Mouse (Mus musculus): ENCODE results near the gene Hist2h2bb. TPM values are rescaled to one million over a fixed set of nuclear protein-coding genes. Genes with fewer than 3 reads are reported as not detected.
A peak's percentile ranks its signal among the peaks of the same experiment; 100 is the strongest.

Hist2h2bb gene
- polyA plus RNA-seq, 1 experiment from 2014 or later, result 18.6 TPM

DNA sequence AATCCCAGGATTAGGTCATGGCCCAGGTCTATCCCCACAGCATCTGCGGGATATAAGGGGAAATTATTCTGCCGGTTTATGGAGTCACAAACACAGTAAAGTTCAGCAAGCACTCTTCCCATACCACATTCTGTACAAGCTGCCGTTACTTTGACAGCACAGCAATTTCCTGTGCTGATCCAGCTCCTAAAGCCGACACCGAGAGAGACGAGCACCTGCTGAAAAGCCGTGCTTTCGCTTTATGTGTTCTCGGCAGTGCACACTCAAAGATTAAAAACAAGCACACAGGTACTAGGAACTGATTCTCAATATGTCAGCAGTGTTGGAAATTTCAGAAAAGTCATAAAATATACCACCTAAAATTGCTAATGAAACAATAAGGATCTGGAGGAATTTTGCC, 37.0 kb downstream of the Hist2h2bb start:
- H3K4me2 ChIP-seq (ENCODE audit: low read depth, low read length), result no peak overlapping the region
- H3K27me3 ChIP-seq (ENCODE audit: control insufficient read depth, insufficient read depth, low read length), result no peaks in the 10 kb centered on the region
- no peaks in the 10 kb centered on the region for H3K9me3 ChIP-seq (replicated peaks; ENCODE audit: control insufficient read depth, low read length)
- ATAC-seq (replicated peaks; ENCODE audit: insufficient number of reproducible peaks, low FRiP score, low TSS enrichment, low read depth) (no peak), DNase-seq (ENCODE audit: low spot score) (no peak)
- H3K27ac ChIP-seq (replicated peaks; ENCODE audit: low read depth, low read length), result no peak overlapping the region
- H3K4me1 ChIP-seq (ENCODE audit: control insufficient read depth, insufficient read depth, low read length), result no peaks in the 10 kb centered on the region
- H3K9ac ChIP-seq (replicated peaks; ENCODE audit: low read length), result no peak overlapping the region
- WGBS, result 75% methylated on average over 9 of the region's 9 CpGs
- H3K36me3 ChIP-seq (replicated peaks; ENCODE audit: control insufficient read depth, insufficient read depth, low read depth, low read length), result no peaks in the 10 kb centered on the region
- no peak overlapping the region for H3K4me3 ChIP-seq (ENCODE audit: low read depth, low read length)

DNA sequence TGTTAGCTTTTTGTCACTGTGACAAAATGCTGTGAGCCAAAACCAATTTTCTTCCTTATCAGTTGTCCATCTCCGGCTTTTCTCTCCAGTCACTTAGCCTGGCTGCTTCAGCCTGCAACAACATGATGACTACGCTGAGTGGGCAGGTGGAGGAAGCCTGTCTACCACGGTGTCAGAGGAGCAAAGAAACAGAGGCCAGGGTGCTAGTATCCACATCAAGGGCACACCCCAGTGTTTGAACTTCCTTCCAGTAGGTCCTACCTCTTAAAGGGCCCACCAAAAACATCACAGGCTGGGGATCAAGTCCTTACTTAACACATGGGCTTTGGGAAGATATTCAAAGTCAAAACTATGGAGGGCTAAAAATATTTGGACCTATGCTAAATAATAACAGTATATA, 39.9 kb downstream of the Hist2h2bb start:
- Histone ChIP-seq H3K9me3 (replicated peaks; ENCODE audit: control insufficient read depth, low read length) (no peaks in the 10 kb centered on the region), H3K27me3 (ENCODE audit: control insufficient read depth, insufficient read depth, low read length) (no peaks in the 10 kb centered on the region), H3K4me2 (ENCODE audit: low read depth, low read length) (no peak overlapping the region), H3K4me3 (ENCODE audit: low read depth, low read length) (no peak overlapping the region), H3K4me1 (ENCODE audit: control insufficient read depth, insufficient read depth, low read length) (no peaks in the 10 kb centered on the region), H3K27ac (replicated peaks; ENCODE audit: low read depth, low read length) (no peak overlapping the region), H3K9ac (replicated peaks; ENCODE audit: low read length) (no peak overlapping the region), H3K36me3 (replicated peaks; ENCODE audit: control insufficient read depth, insufficient read depth, low read depth, low read length) (no peaks in the 10 kb centered on the region)
- no peak for ATAC-seq (replicated peaks; ENCODE audit: insufficient number of reproducible peaks, low FRiP score, low TSS enrichment, low read depth)
- DNase-seq (ENCODE audit: low spot score), result no peak
- WGBS, result 57% methylated on average over 3 of the region's 3 CpGs

DNA sequence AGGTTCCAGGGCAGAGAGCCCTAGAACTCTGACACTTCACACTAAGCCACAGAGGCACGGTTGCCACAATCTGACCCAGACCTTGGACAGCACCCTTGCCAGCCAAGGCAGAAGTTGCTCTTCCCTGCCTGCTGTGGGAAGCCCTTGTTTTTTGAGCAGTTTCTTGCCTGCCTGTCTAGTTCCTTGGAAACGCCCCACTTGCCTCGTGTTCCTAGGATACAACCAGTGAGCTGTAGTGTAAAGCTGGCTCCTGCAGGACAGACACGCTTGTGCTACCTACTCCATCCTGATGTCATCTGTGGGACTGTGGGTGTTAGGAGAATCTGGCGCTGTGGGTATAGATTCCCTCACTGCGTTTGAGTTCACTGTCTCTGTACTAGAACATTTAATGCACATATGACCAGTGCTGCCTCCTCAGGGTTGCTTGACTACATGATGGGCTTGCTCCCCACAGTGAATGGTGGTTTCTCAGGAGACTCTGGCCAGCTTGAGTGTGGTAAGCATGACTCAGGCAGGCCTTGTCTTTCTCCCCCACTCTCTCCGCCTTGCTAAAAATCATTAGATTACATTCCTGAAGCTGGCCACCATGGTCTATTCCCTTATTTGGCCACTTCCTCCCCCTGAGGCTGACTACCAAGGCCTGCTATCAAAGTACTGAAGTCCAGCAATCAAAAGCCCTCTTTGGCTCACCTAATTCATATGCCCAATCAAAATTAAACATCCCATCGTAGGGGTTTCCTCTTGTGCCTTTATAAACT, 43.0 kb downstream of the Hist2h2bb start:
- Histone ChIP-seq H3K27ac (replicated peaks; ENCODE audit: low read depth, low read length) (no peak overlapping the region), H3K9ac (replicated peaks; ENCODE audit: low read length) (no peak overlapping the region), H3K9me3 (replicated peaks; ENCODE audit: control insufficient read depth, low read length) (no peaks in the 10 kb centered on the region), H3K36me3 (replicated peaks; ENCODE audit: control insufficient read depth, insufficient read depth, low read depth, low read length) (no peaks in the 10 kb centered on the region), H3K4me3 (ENCODE audit: low read depth, low read length) (no peak overlapping the region), H3K4me2 (ENCODE audit: low read depth, low read length) (no peak overlapping the region), H3K27me3 (ENCODE audit: control insufficient read depth, insufficient read depth, low read length) (no peaks in the 10 kb centered on the region), H3K4me1 (ENCODE audit: control insufficient read depth, insufficient read depth, low read length) (no peaks in the 10 kb centered on the region)
- peak; percentile 45 for DNase-seq (ENCODE audit: low spot score)
- 70% methylated on average over 8 of the region's 8 CpGs for WGBS
- ATAC-seq (replicated peaks; ENCODE audit: insufficient number of reproducible peaks, low FRiP score, low TSS enrichment, low read depth), result no peak

Small RNAs within 50 kb of the gene (microRNA-seq; reads per million reads assigned to microRNA genes)
- gene Gm44492 (ENCODE audit: borderline number of aligned reads) (not detected), gene Gm47311 (ENCODE audit: borderline number of aligned reads) (not detected), gene Gm47313 (ENCODE audit: borderline number of aligned reads) (not detected)

Other genes starting within 250 kb of the Hist2h2bb start
- gene Vps45, start 211.3 kb upstream of the Hist2h2bb start, polyA plus RNA-seq (2014; fragmentation: Nextera tagmentation; extraction: Ambion mirVana), result 20.7 and 21.3 TPM in 2 replicates
- 10.7 and 12.1 TPM in 2 replicates for gene Otud7b, start 165.2 kb upstream of the Hist2h2bb start, polyA plus RNA-seq (2014; fragmentation: Nextera tagmentation; extraction: Ambion mirVana)
- gene Mtmr11, start 107.7 kb upstream of the Hist2h2bb start, polyA plus RNA-seq (2014; fragmentation: Nextera tagmentation; extraction: Ambion mirVana), result 25.0 and 28.4 TPM in 2 replicates
- gene Sf3b4, start 97.4 kb upstream of the Hist2h2bb start, polyA plus RNA-seq (2014; fragmentation: Nextera tagmentation; extraction: Ambion mirVana), result 212 and 232 TPM in 2 replicates
- gene Sv2a, start 88.6 kb upstream of the Hist2h2bb start, polyA plus RNA-seq (2014; fragmentation: Nextera tagmentation; extraction: Ambion mirVana), result 4.3 and 4.8 TPM in 2 replicates
- 59.4 and 61.9 TPM in 2 replicates for gene Bola1, start 50.0 kb upstream of the Hist2h2bb start, polyA plus RNA-seq (2014; fragmentation: Nextera tagmentation; extraction: Ambion mirVana)
- 1.5 TPM in 1 of 2 replicates, not detected in the other for gene Hist2h2ab, start 49.9 kb upstream of the Hist2h2bb start, polyA plus RNA-seq (2014; fragmentation: Nextera tagmentation; extraction: Ambion mirVana)
- 12.5 and 15.5 TPM in 2 replicates for gene Hist2h2ac, start 48.9 kb upstream of the Hist2h2bb start, polyA plus RNA-seq (2014; fragmentation: Nextera tagmentation; extraction: Ambion mirVana)
- gene Hist2h2be, start 48.6 kb upstream of the Hist2h2bb start, polyA plus RNA-seq (2014; fragmentation: Nextera tagmentation; extraction: Ambion mirVana), result 11.5 and 12.4 TPM in 2 replicates
- gene Hist2h3c2, start 30.6 kb upstream of the Hist2h2bb start, polyA plus RNA-seq (2014; fragmentation: Nextera tagmentation; extraction: Ambion mirVana), result 9.8 and 11.8 TPM in 2 replicates
- gene Hist2h2aa2, start 29.5 kb upstream of the Hist2h2bb start, polyA plus RNA-seq (2014; fragmentation: Nextera tagmentation; extraction: Ambion mirVana), result 45.8 and 51.6 TPM in 2 replicates
- gene Hist2h2aa1, start 24.3 kb upstream of the Hist2h2bb start, polyA plus RNA-seq (2014; fragmentation: Nextera tagmentation; extraction: Ambion mirVana), result 7.0 and 15.3 TPM in 2 replicates
- 0.50 and 1.8 TPM in 2 replicates for gene Hist2h3c1, start 23.1 kb upstream of the Hist2h2bb start, polyA plus RNA-seq (2014; fragmentation: Nextera tagmentation; extraction: Ambion mirVana)
- gene Hist2h4, start 6.4 kb upstream of the Hist2h2bb start, polyA plus RNA-seq (2014; fragmentation: Nextera tagmentation; extraction: Ambion mirVana), result 4.4 TPM in 2 replicates
- 79.1 and 90.2 TPM in 2 replicates for gene Hist2h3b, start 1.1 kb upstream of the Hist2h2bb start, polyA plus RNA-seq (2014; fragmentation: Nextera tagmentation; extraction: Ambion mirVana)
- gene Fcgr1, start 24.2 kb downstream of the Hist2h2bb start, polyA plus RNA-seq (2014; fragmentation: Nextera tagmentation; extraction: Ambion mirVana), result 1.3 and 2.1 TPM in 2 replicates
- gene BC107364, start 182.6 kb downstream of the Hist2h2bb start, polyA plus RNA-seq (2014; fragmentation: Nextera tagmentation; extraction: Ambion mirVana), result not detected in 2 replicates

Data from embryonic facial prominence, embryonic 11.5 days (tissue).